Mouse (Mus musculus) heart, adult 2 months (tissue): ENCODE measurements around the gene Il25.

Source experiments
- CTCF ChIP-seq: fragments of 200-600 bp; IDR thresholded peaks from 2 replicates; pipeline ENCODE4 v1.8.1; 2022; ENCODE audit warnings: antibody characterized with exemption, mild to moderate bottlenecking, moderate library complexity
- EP300 ChIP-seq: fragments of 200-500 bp; IDR thresholded peaks from 2 replicates; pipeline ENCODE4 v1.6.1; 2011; ENCODE audit warnings: low read depth, low read length, control low read depth; ENCODE audit not compliant: insufficient read depth
- POLR2A ChIP-seq: fragments of 200-500 bp; IDR thresholded peaks from 2 replicates; pipeline ENCODE4 v1.6.1; 2011; ENCODE audit warnings: mild to moderate bottlenecking, low read depth, low read length, control low read depth; ENCODE audit not compliant: insufficient read depth

DNA sequence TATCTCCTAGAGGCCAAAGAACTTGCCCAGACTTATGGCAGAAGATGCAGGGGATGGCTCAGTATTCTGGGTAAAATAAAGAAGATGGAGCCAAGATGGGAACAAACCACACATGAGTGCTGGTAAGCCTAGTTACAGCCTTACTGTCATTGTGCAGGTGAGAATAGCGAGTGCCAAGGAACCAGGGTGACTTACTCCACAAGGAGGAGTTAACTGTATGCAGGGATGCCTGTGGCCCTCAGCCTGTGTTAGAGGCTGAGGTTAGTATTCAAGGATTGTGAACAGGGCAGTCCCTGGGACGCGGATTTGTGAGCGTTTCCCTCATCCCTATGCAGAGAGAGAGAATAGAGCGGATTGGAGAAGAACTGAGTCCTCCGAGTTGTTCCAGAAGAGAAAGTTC lies 19.1 kb downstream of the Il25 start:
- TF ChIP-seq CTCF (no peak), POLR2A (peak; percentile 88), EP300 (peak; percentile 93)
